Mouse (Mus musculus) macrophage (primary cell): ENCODE results near the gene Eml2. TPM values are rescaled to one million over a fixed set of nuclear protein-coding genes. Genes with fewer than 3 reads are reported as not detected.
"Not testable (repeated sequence)": the region's sequence is repeated elsewhere in the genome, so short reads cannot be mapped to it uniquely, and the experiment has no call there.

Experiments used
- H3K27ac ChIP-seq: fragments of 350-480 bp; formaldehyde crosslinking; 2 replicates; pipeline ENCODE4 v1.9.0; 2021
- H3K36me3 ChIP-seq: fragments of 350-480 bp; formaldehyde crosslinking; 2 replicates; pipeline ENCODE4 v1.9.0; 2021; ENCODE audit errors: inconsistent target
- H3K4me3 ChIP-seq: fragments of 350-480 bp; formaldehyde crosslinking; 2 replicates; pipeline ENCODE4 v1.9.0; 2021; ENCODE audit errors: inconsistent target
- H3K79me2 ChIP-seq: fragments of 350-480 bp; formaldehyde crosslinking; 2 replicates; pipeline ENCODE4 v1.9.0; 2021; ENCODE audit errors: inconsistent target
- WGBS: methylation state at CpG from one replicate; pipeline ENCODE4 v1.1.7; 2026; ENCODE audit warnings: inconsistent platforms; ENCODE audit not compliant: missing documents; 5-methylcytosine and 5-hydroxymethylcytosine counted together
- polyA plus RNA-seq: library from polyadenylated mRNA; stranded (reverse); fragments of 250-400 nt; gene quantifications from 3 replicates; pipeline ENCODE4 v1.2.4, GENCODE M21; 2018; ENCODE audit warnings: inconsistent platforms

Gene Eml2
- polyA plus RNA-seq, 1 experiment from 2014 or later: 14.8 TPM

- Histone ChIP-seq H3K79me2 (peaks cover 16% of the 10 kb centered on the region), H3K36me3 (peaks cover 13% of the 10 kb centered on the region; the same call in 1 of the 2 replicates)
- H3K4me3 ChIP-seq, H3K27ac ChIP-seq: not testable (repeated sequence)
- 95% methylated on average over 10 of the region's 10 CpGs for WGBS
Observed at GRCm38 (mm10) chr7:19151121-19151520, 25.1 kb upstream of the Eml2 start.

DNA sequence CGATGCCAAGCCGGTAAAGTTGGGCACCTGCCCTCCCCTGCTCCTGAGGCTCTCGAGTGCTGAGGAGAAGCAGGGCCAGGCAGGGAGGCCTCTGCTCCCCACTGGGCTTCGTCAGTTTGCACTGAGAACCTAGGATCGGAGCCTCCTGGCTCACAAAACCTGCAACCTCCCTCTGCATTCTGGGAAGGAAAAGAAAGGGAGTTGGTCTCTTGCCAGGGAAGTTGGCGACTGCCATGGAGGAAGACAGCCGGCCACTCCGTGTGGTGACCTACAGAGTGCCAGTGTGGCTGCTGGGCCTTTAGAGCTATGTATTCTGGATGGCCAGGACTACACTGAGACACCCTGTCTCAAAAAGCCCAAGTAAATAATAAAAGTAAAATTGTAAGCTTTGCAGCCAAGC is 21.4 kb upstream of the Eml2 start:
- Histone ChIP-seq H3K79me2 (peaks cover 16% of the 10 kb centered on the region), H3K36me3 (peaks cover 13% of the 10 kb centered on the region; the same call in 1 of the 2 replicates)
- WGBS: 94% methylated on average over 8 of the region's 8 CpGs

DNA sequence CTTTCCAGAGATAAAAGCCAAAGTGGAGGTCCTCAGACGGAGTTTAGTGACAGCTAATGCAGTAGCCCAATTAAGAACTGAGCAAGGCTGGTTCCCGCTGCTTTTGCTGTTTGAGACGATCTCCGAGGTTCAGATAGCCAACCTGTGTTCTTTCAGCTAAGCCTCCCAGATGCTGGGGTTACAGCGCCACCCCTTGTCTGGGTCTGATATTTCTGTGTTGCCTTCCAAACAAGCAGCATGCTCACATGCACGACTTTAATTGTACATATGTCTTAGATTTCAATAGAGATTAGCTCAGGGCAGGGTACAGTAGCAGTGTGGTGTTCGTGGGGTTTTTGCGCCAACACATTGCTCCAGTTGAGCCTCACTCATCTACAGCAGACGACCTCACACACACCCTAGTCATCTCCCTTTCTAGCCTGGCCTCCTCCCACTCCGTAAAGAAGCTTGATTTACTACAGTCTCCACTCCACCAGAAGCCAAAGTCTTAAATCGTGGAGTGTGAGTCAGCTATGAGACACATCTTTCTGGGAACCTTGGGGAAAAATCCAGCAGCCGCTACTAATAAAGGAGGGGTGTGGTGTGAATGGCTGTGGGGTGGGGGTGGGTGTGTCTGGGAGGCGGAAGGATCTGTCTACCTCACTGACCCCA is 20.3 kb upstream of the Eml2 start:
- WGBS: 86% methylated on average over 13 of the region's 13 CpGs
- H3K36me3 ChIP-seq: peaks cover 13% of the 10 kb centered on the region; the same call in 1 of the 2 replicates
- no peak overlapping the region for H3K4me3 ChIP-seq

More for the DNA sequence above, 21.4 kb upstream of the Eml2 start:
- Histone ChIP-seq H3K27ac (no peak overlapping the region), H3K4me3 (no peak overlapping the region)

GRCm38 (mm10) chr7:19157160-19157800 is 18.9 kb upstream of the Eml2 start:
- Histone ChIP-seq H3K36me3 (peaks cover 10% of the 10 kb centered on the region; the same call in 1 of the 2 replicates), H3K79me2 (no peaks in the 10 kb centered on the region), H3K27ac (no peak overlapping the region), H3K4me3 (no peak overlapping the region)
- WGBS: 9% methylated on average over 30 of the region's 30 CpGs

More for the DNA sequence above, 20.3 kb upstream of the Eml2 start:
- Histone ChIP-seq H3K27ac (no peak overlapping the region), H3K79me2 (peaks cover 4% of the 10 kb centered on the region; the same call in 1 of the 2 replicates)

- H3K27ac ChIP-seq: no peak overlapping the region
- WGBS: 76% methylated on average over 11 of the region's 11 CpGs
- no peaks in the 10 kb centered on the region for H3K79me2 ChIP-seq
- no peaks in the 10 kb centered on the region for H3K36me3 ChIP-seq
- H3K4me3 ChIP-seq: no peak overlapping the region
Observed at GRCm38 (mm10) chr7:19158601-19159000, 17.6 kb upstream of the Eml2 start.

DNA sequence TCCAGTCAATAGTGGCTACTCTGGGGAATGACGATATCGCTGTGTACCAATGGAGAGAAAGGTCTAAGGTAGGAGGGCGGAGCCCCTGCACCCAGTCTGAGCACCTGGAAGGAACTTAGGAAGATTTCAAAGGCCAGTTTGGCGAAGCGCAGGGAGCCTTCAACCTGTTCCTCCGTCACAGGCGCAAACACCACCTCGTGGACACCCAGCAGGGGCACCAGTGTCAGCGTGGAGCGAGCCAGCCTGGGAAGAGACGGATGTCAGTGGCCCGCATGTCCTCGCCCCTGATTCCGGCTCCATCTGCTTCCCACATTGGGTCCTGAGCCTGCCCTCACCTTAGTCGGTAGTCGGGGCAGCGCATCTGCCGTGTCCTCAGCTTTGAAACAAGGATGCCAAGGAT is 16.8 kb upstream of the Eml2 start:
- H3K27ac ChIP-seq: no peak overlapping the region
- H3K36me3 ChIP-seq: no peaks in the 10 kb centered on the region
- no peaks in the 10 kb centered on the region for H3K79me2 ChIP-seq
- H3K4me3 ChIP-seq: no peak overlapping the region
- 33% methylated on average over 18 of the region's 18 CpGs for WGBS

DNA sequence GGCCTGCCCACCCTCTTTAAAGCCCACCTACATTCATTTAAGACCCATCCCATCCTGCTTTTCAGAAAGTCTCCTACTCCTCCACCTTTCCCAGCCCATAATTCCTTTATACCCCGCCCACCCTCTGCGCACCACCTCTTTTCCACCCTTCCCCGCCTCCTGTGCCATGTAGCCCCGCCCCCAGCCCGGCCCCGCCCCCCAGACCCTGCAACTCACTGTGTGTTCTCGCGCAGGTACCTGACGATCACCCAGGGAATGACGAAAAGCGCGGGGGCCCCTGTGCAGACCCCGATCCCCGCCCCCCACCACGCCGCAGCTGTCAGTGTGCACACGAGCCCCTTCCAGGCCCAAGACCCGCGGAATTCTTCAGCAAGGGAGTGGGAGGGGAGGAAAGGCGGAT is 16.1 kb upstream of the Eml2 start:
- H3K79me2 ChIP-seq: no peaks in the 10 kb centered on the region
- H3K27ac ChIP-seq: no peak overlapping the region
- no peaks in the 10 kb centered on the region for H3K36me3 ChIP-seq
- no peak overlapping the region for H3K4me3 ChIP-seq
- 5% methylated on average over 17 of the region's 20 CpGs for WGBS

DNA sequence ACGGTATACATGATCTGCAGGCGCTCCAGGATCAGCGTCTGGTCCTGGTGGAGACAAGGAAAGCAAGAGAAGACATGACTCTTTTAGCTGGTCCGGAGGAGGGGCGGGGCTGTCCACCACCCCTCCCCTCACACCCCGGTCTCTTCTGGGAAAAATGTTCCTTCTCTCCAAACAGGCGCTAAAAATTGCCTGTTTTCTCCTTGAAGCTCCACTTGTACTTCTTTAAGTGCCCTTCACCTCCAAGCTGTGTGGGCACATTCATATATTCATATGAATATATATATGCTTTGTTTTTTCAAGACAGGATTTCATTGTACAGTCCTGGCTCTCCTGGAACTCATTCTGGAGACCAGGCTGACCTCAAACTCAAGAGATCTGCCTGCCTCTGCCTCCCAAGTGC is 13.3 kb upstream of the Eml2 start:
- no peaks in the 10 kb centered on the region for H3K36me3 ChIP-seq
- H3K79me2 ChIP-seq: no peaks in the 10 kb centered on the region
- no peak overlapping the region for H3K27ac ChIP-seq
- H3K4me3 ChIP-seq: no peak overlapping the region
- 91% methylated on average over 7 of the region's 7 CpGs for WGBS

- 53% methylated on average over 12 of the region's 12 CpGs for WGBS
- Histone ChIP-seq H3K36me3 (no peaks in the 10 kb centered on the region), H3K79me2 (no peaks in the 10 kb centered on the region)
Observed at GRCm38 (mm10) chr7:19163752-19164151, 12.5 kb upstream of the Eml2 start.

DNA sequence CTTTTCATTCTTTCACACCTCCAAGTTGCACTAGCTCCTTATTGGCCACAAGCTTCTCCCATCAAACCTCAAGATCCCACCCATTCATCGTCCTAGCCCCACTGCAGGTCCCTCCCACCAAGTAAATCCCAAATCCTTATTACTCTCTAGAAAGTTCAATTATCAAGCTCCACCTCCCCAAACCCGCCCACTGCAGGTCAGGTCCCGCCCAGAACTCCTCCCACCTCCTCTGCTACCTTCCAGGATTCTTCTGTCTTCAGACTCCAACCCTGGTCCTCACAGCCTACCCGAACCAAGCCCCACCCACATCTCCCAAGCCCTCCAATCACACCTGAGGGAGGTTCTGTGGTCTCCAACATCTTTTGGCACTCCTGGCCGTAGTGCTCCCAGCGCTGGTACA is 12.0 kb upstream of the Eml2 start:
- Histone ChIP-seq H3K4me3 (no peak overlapping the region), H3K27ac (no peak overlapping the region), H3K79me2 (no peaks in the 10 kb centered on the region), H3K36me3 (no peaks in the 10 kb centered on the region)
- WGBS: 6% methylated on average over 6 of the region's 6 CpGs

More at GRCm38 (mm10) chr7:19163752-19164151, 12.5 kb upstream of the Eml2 start:
- no peak overlapping the region for H3K4me3 ChIP-seq
- no peak overlapping the region for H3K27ac ChIP-seq

DNA sequence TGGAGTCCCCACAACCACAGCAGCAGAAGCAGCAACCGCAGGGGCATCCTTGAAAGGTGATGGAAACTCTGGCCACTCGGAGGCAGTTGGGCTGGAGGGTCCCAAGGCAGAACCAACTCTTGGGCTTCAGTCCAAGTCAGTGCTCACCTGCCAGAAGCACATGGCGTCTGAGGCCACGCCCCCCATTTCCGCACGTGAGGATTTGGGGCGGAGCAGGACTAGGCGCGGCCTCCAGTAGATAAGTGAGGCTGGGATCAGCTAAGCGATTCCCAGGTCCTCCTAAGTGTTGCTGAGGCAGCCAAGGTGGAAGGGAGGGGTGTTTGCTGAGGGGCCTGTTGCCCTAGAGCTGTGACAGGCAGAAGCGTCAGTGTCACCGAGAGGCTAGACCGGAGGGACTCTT is 11.2 kb upstream of the Eml2 start:
- 8% methylated on average over 13 of the region's 13 CpGs for WGBS
- Histone ChIP-seq H3K79me2 (no peaks in the 10 kb centered on the region), H3K27ac (no peak overlapping the region), H3K36me3 (no peaks in the 10 kb centered on the region), H3K4me3 (no peak overlapping the region)

DNA sequence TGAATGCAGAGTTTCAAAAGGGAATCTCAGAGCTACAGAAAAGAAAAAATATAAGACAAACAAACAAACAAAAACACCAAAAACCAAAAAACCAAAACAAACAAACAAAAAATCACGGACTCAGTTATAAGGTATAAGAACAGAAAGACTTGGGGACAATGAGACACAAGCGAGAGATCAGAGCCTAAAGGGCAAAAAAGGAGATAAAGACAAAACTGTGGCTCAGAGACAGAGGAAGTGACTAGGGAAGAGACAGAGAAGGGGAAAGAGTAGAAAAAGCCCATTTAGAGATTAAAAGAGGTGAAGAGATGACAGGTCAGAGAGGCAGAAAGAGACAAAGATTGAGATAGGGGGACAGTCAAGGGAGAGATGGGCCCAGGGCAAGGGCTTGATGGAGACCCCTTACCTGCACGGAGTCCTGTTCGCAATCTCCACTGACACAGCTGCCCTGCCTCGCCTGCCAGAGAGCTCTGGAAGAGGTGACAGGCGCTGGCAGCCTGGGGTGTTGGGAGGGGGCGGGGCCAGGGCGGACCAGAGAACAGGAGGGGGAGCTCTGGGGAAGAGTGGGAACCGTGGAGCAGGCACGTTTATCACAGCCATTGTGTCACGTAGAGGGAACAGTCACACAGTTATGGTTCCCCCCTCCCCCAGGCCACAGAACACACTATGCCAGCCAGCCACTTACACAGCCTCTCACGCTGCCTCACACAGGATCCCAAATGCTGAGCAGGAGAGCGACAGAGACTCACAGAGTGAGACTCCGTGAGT is 10.4 kb upstream of the Eml2 start, which contains the start of gene Gipr:
TSS of gene Gipr (minus strand) at position 472 of the 768 bp plus-strand sequence.
- H3K79me2 ChIP-seq: no peaks in the 10 kb centered on the region
- 19% methylated on average over 14 of the region's 14 CpGs for WGBS
- H3K36me3 ChIP-seq: no peaks in the 10 kb centered on the region
- H3K27ac ChIP-seq: no peak within 1 kb of the TSS
- H3K4me3 ChIP-seq: no peak within 1 kb of the TSS

DNA sequence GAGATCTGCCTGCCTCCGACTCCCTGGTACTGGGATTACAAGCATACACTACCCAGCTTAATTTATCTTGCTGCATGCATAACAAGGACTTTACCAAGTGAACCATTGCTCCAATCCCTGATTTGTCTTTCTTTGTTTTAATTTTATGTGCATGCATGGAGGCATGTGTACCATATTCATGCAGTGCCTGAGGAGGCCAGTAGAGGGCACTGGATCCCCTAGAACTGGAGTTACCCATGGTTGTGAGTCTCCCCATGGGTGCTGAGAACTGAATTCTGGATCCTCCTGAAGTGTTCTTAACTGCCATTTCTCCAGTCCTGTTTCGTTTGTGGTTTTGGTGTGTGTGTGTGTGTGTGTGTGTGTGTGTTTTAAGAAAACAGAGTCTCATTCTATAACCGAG is 9.2 kb upstream of the Eml2 start:
- WGBS: 68% methylated on average over 3 of the region's 3 CpGs
- Histone ChIP-seq H3K4me3 (no peak overlapping the region), H3K36me3 (no peaks in the 10 kb centered on the region), H3K79me2 (no peaks in the 10 kb centered on the region), H3K27ac (no peak overlapping the region)

DNA sequence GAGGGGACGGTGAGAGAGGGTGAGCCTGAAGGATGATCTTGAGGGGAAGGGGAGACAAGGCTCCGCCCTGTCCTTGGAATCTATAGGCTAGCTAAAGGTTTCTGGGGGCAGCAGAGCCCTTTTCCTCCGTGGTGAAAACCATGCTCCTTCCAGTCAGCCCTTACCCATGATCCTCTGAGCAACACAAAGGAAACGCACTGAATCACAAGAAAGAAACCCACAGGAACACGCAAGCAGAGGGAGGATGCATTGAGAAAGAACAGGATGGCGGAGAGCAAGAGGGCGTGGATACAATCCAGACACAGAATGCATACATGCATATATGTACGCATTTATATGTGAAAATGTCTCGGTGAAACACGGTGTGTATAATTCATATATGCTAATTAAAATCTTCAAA is 6.7 kb upstream of the Eml2 start:
- Histone ChIP-seq H3K4me3 (no peak overlapping the region), H3K27ac (no peak overlapping the region), H3K36me3 (no peaks in the 10 kb centered on the region), H3K79me2 (no peaks in the 10 kb centered on the region)
- 41% methylated on average over 10 of the region's 10 CpGs for WGBS

DNA sequence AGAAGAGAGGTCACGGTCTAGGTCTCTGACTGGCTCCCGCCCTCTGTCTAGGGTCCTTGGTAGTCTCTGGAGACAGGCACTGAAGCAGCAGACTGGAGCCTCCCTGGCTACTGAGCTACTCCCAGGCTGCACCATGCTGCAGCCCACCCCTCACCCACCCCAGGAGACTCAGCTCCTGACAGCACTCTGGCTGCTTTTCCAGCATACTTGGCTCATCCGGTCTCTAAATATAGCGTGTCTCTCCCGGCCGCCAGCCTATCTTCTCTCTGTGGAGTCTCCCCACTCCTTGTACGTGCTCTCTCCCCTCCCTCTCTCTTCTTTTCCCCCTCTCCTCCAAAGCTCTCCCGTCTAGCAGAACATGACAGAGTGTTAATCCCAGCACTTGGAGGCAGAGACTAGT is 6.1 kb upstream of the Eml2 start:
- 80% methylated on average over 8 of the region's 8 CpGs for WGBS
- Histone ChIP-seq H3K4me3 (no peak overlapping the region), H3K36me3 (no peaks in the 10 kb centered on the region), H3K79me2 (no peaks in the 10 kb centered on the region), H3K27ac (no peak overlapping the region)
